Mouse (Mus musculus) inflammation-experienced regulatory T-cells, adult 16 weeks (primary cell): ENCODE results near the gene Scaf1. TPM values are rescaled to one million over a fixed set of nuclear protein-coding genes. Genes with fewer than 3 reads are reported as not detected.

Source experiments
- polyA plus RNA-seq: library from polyadenylated mRNA; unstranded; fragments of 100-300 nt; shearing (Covaris generic); gene quantifications from one replicate; pipeline ENCODE4 v1.2.1, GENCODE M21; 2017

Scaf1 gene
- polyA plus RNA-seq, result 27.6 TPM

DNA sequence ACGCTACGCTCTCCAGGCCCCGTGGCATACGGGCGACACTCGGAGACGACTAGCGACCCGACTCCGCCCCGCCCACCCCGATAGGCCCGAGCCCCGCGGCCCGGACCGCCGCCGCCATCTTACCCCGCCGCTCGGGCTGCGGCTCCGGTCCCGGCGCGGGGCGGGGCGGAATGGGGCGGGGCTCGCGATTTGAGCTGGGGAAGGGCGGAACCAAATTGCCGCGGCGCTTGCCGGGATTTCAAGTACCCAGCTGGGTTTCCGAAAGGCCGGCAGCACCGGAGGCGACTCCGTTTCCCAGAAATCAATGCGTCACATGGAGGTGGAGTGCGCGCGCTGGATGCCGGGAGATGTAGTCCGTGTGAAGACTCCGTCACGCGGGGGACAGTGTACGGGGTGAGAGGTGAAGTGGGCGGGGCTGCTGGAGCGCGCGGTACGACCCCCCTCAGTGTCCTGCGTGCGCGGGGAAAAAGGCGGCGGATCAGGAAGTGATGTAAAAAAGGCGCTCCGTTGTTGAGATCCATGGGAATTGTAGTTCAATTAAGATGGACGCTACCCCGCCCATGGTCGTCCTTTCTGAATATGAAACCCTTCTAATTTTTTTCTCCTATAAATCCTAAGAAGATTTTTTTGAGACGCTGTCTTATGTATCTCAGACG, at the start of gene Scaf1:
TSS of gene Scaf1 (minus strand) at position 407 of the 656 bp plus-strand sequence.

DNA sequence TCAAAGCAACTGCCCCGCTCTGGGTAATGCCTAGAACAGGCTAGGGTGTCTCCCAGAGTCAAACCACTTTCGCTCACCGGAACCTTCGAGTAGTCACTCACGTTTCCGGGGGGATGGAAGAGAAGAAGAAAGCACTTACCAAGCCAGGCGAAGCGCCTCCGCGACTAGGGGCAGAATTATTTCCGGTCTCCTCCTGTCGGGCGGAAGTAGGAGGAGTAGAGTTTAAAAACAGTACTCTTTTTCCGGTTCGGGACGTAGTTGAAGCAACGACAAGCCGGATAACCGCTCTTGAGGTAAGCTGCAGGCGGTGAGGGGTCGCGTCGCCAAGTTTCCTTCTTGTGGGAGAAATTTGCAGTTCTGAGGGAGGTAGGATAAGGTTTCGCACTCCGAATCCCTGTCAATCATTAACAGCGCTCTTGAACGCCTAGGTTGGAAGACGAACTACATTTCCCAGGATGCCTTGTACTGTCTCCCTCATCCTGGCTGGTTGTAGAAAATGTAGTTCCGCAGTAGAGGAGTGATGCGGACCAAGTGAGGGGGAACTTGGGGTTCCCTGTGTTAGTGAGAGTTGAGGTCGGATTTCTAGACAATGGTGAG, 46.2 kb upstream of the Scaf1 start, which contains the start of the genes Nosip and Prrg2:
TSS of gene Nosip (plus strand) at position 191 of the 597 bp plus-strand sequence.
TSS of gene Prrg2 (minus strand) at position 439 of the 597 bp plus-strand sequence.

DNA sequence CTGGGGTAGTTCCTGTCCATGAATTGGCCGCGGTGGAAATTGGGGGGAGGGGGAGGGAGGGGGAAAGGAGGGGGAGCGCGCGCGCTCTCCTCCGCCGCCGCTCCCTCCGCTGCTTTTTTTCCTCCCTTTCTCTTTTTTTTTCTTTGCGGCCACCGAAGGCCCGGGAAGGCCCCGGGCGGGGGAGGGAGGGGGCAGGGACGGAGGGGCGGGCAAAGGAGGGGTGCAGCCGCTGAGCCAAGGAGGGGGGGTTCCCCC, 36.6 kb upstream of the Scaf1 start, which contains the start of gene Prr12:
TSS of gene Prr12 (minus strand) at position 20 of the 255 bp plus-strand sequence.

DNA sequence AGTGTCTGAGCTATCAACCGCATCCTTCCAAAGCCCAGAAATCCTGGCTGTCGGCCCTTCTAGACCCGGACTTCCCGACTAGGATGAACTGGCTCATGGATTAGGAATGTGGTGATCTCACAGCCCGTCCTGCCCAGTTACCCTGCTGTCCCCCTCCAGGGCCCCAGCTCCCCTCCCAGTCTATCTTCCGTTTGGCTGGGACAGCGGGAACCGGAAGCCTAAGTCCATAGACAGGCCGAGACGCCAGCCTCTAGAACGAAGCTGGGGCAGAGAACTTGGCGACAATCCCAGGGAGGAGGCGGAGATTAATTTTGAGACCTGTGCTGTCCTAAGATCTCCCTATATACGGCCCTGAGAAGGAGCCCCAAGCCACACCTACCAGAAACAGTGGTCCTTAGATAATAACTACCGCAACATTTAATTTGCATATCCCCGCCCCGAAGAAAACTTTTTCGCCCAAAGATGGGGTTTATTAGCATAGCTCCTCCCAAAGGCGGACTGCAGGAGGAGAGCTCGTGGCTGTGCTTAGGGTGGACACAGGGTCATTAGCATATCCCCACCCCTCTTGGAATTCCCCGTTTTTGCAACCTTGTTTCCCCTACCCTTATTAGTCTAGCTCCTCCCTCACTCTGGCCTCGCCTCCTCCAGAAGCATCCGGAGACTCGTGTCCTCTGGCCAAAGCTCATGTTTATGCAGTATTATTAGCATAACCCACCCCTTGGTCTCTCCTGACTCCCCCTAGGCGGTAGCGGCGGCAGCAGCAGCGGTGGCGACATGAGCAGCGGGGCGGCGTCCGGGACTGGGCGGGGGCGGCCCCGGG, 1.3 kb upstream of the Scaf1 start, which contains the start of gene Rras:
TSS of gene Rras (plus strand) at position 720 of the 820 bp plus-strand sequence.

DNA sequence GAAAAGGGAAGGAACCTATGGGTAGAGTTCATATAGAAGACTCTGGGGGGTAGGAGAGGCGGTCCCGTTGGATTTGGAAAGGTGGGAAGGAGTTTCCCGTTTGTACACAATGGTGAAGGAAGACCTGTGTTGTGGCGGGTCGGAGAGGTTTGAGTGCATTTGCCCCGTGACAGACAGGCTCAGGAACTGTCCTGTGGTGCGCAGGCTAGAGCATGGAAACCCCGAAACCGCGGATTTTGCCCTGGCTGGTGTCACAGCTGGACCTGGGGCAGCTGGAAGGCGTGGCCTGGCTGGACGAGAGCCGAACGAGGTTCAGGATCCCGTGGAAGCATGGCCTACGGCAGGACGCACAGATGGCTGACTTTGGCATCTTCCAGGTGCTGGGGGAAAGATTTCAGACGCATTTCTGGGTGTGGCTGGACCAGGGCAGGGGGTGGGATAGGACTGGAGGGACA, 17.6 kb downstream of the Scaf1 start, which contains the start of gene Bcl2l12:
TSS of gene Bcl2l12 (minus strand) at position 212 of the 455 bp plus-strand sequence.

DNA sequence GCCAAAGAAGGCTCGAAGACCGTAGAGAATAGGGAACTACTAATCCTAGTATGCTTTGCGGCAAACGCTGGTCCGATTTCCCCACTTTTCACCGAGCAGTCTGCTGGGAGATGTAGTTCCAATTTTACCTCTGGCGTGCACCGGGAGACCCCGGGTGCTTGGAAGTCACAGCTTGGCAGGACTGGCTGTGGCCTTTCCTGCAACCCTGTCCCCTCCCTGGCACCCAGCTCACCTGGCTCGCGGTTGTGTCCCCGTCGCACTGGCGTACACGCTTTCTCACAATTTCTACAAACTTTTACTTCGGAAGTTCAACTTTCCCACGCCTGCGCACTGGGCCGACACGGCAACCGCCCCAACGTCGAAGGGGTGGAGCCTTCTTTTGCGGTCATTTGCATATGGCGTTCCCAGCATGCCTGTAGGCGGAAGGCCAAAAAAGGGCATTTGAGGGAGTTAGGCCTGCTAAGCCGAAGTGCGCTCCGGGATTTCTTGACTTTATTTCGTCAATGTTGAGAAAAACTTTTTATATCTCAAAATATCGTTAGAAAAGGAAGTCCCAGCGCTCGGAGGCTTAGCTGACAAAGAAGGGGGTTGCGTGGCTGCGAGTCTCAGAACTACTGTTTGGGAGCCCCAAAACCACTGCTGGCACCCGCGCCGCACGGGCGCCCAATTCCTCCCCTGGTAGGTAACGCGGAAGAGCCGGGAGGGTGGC, 18.8 kb downstream of the Scaf1 start, which contains the start of gene Irf3:
TSS of gene Irf3 (plus strand) at position 418 of the 709 bp plus-strand sequence.

DNA sequence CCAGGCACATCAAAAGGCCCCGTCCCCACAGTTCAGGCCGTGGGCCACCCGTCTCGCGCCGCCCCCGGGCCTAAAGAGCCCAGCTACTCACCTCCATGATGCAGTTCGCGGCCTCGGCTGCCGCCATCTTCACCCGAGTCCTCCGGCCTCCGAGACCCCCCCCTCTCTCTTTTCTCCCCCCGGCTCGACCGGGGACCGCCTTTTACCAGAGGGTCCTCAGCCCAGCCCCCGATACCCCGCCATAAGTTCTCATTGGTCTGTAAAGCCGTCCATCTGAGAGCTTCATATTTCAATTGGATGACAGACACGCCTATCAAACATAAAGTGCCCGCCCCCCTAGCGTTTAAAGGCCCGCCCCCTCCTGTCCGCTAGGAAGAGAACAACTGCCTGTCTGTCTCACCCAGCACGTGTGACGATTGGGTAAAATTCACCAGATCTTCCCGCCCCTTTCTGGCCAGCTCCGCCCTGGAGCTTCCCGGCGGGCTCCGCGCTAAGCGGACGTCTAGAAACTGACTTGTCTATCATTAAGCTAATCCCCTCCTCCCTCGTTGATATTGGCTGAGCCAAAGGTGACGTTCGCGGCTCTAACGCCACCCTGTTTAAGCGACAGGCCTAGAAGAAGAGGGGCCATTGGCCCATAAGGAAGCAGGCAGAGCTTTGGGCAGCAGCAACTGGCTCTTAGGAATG, 29.8 kb downstream of the Scaf1 start, which contains the start of gene Prmt1:
TSS of gene Prmt1 (minus strand) at position 377 of the 687 bp plus-strand sequence.

DNA sequence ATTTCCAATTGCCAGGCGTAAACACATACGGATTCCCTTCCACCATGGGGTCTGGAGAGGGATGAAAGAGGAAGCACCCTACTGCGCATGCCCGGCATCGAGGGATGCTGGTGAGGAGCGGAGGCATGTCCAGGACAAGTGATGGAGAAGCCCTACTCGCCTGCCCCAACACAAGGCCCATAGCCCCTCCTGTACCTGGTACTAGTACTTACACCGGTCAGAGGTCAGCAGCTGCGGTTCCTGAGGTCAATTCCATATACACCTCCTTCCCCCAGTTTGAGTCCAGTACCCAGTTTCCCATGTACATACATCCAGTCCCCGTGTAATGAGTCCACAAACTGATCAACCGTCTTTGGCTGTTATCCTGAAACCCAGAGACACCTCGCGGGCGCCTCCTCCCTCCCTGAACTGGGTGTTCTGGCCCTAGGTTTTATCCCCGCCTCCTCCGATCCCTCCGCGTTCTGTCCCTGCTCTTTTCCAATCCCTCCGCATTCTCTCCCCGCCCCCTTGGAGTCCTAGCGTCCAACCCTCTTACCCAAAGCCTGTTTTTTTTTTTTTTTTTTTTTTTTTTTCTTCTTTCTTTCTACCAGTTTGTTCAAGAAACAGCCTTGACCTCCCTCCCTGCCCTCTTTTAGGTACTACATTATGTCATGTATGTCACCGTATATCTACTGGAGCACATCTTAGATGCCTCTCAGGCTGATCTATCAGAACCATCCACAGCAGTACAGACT, 41.6 kb downstream of the Scaf1 start, which contains the start of gene Cpt1c:
TSS of gene Cpt1c (minus strand) at position 469 of the 734 bp plus-strand sequence.

Other genes starting within 250 kb of the Scaf1 start
- 63.1 TPM for gene Nup62, start 200.3 kb downstream of the Scaf1 start, polyA plus RNA-seq
- gene Il4i1, start 200.0 kb downstream of the Scaf1 start, polyA plus RNA-seq, result 2.9 TPM
- 0.22 TPM for gene Atf5, start 199.7 kb downstream of the Scaf1 start, polyA plus RNA-seq
- gene Akt1s1, start 167.4 kb downstream of the Scaf1 start, polyA plus RNA-seq, result 20.5 TPM
- 114 TPM for gene Tbc1d17, start 167.3 kb downstream of the Scaf1 start, polyA plus RNA-seq
- gene Pnkp, start 159.2 kb downstream of the Scaf1 start, polyA plus RNA-seq, result 112 TPM
- gene Ptov1, start 146.6 kb downstream of the Scaf1 start, polyA plus RNA-seq, result 10.1 TPM
- 52.0 TPM for gene Med25, start 123.7 kb downstream of the Scaf1 start, polyA plus RNA-seq
- gene Fuz, start 120.3 kb downstream of the Scaf1 start, polyA plus RNA-seq, result 52.1 TPM
- gene Ap2a1, start 86.9 kb downstream of the Scaf1 start, polyA plus RNA-seq, result 36.1 TPM
- not detected for gene Tsks, start 73.2 kb downstream of the Scaf1 start, polyA plus RNA-seq
- gene Cpt1c, start 41.5 kb downstream of the Scaf1 start, polyA plus RNA-seq, result 0.72 TPM
- gene Prmt1, start 29.8 kb downstream of the Scaf1 start, polyA plus RNA-seq, result 180 TPM
- gene Irf3, start 18.7 kb downstream of the Scaf1 start, polyA plus RNA-seq, result 248 TPM
- gene Bcl2l12, start 17.7 kb downstream of the Scaf1 start, polyA plus RNA-seq, result 29.1 TPM
- 15.1 TPM for gene Rras, start 1.6 kb upstream of the Scaf1 start, polyA plus RNA-seq
- gene Prr12, start 36.5 kb upstream of the Scaf1 start, polyA plus RNA-seq, result 3.5 TPM
- gene Nosip, start 46.1 kb upstream of the Scaf1 start, polyA plus RNA-seq, result 127 TPM
- 3.2 TPM for gene Prrg2, start 46.3 kb upstream of the Scaf1 start, polyA plus RNA-seq
- 159 TPM for gene Rcn3, start 75.9 kb upstream of the Scaf1 start, polyA plus RNA-seq
- 6.5 TPM for gene Fcgrt, start 87.5 kb upstream of the Scaf1 start, polyA plus RNA-seq
- 2,486 TPM for gene Rps11, start 108.1 kb upstream of the Scaf1 start, polyA plus RNA-seq
- 2,118 TPM for gene Rpl13a, start 112.4 kb upstream of the Scaf1 start, polyA plus RNA-seq
- not detected for gene Gm45713, start 119.9 kb upstream of the Scaf1 start, polyA plus RNA-seq
- gene Flt3l, start 120.1 kb upstream of the Scaf1 start, polyA plus RNA-seq, result 225 TPM
- gene Pih1d1, start 137.9 kb upstream of the Scaf1 start, polyA plus RNA-seq, result 59.5 TPM
- 70.8 TPM for gene Aldh16a1, start 138.2 kb upstream of the Scaf1 start, polyA plus RNA-seq
- not detected for gene Slc17a7, start 147.6 kb upstream of the Scaf1 start, polyA plus RNA-seq
- gene Gfy, start 163.2 kb upstream of the Scaf1 start, polyA plus RNA-seq, result not detected
- not detected for gene Pth2, start 164.6 kb upstream of the Scaf1 start, polyA plus RNA-seq
- 0.26 TPM for gene Ccdc155, start 188.5 kb upstream of the Scaf1 start, polyA plus RNA-seq
- 23.5 TPM for gene Dkkl1, start 195.8 kb upstream of the Scaf1 start, polyA plus RNA-seq
- gene Tead2, start 199.4 kb upstream of the Scaf1 start, polyA plus RNA-seq, result 1.8 TPM
- gene Cd37, start 222.8 kb upstream of the Scaf1 start, polyA plus RNA-seq, result 675 TPM
- not detected for gene Slc6a16, start 224.7 kb upstream of the Scaf1 start, polyA plus RNA-seq